Mouse (Mus musculus) ES-E14 (cell line): ENCODE measurements around the gene Tldc2. TPM values are rescaled to one million over a fixed set of nuclear protein-coding genes. Genes with fewer than 3 reads are reported as not detected.

Experiments used
- DNase-seq: peaks from one replicate; pipeline ENCODE4 v3.0.0-alpha.2; 2013; ENCODE audit warnings: low read depth, low spot score
- H3K27ac ChIP-seq: 2 replicates; pipeline ENCODE4 v1.5.1; 2012; ENCODE audit warnings: low read depth, mild to moderate bottlenecking, low read length, moderate library complexity, mixed read lengths; ENCODE audit not compliant: poor library complexity, insufficient read depth, severe bottlenecking
- H3K36me3 ChIP-seq: 2 replicates; pipeline ENCODE4 v1.6.1; 2012; ENCODE audit warnings: mild to moderate bottlenecking, low read length, moderate library complexity, mixed read lengths; ENCODE audit not compliant: control insufficient read depth, poor library complexity, insufficient read depth, severe bottlenecking
- H3K4me1 ChIP-seq, 2 experiments: fragments of 150-350 bp in 1 of 2; sonication (generic) in 1 of 2; 2 replicates each; pipeline ENCODE4 v1.6.1; 2012; ENCODE audit warnings: low read length in 2 of 2, mild to moderate bottlenecking in 1 of 2, mixed read lengths in 1 of 2; ENCODE audit not compliant: control insufficient read depth in 2 of 2, insufficient read depth in 2 of 2, poor library complexity in 1 of 2
- H3K4me3 ChIP-seq, 2 experiments: fragments of 150-350 bp in 1 of 2; sonication (generic) in 1 of 2; 2 replicates each; pipeline ENCODE4 v1.5.1; 2012; ENCODE audit warnings: low read length in 2 of 2, low read depth in 1 of 2, mild to moderate bottlenecking in 1 of 2, mixed read lengths in 1 of 2; ENCODE audit not compliant: insufficient read depth in 1 of 2, poor library complexity in 1 of 2, severe bottlenecking in 1 of 2
- H3K9ac ChIP-seq: 2 replicates; pipeline ENCODE4 v1.6.1; 2012; ENCODE audit warnings: low read depth, mild to moderate bottlenecking, low read length, mixed read lengths; ENCODE audit not compliant: poor library complexity, insufficient read depth, severe bottlenecking
- H3K9me3 ChIP-seq: fragments of 150-350 bp; sonication (generic); 2 replicates; pipeline ENCODE4 v1.6.1; 2012; ENCODE audit warnings: low read depth, mild to moderate bottlenecking, low read length; ENCODE audit not compliant: control insufficient read depth, insufficient read depth
- CHD2 ChIP-seq: IDR thresholded peaks from 2 replicates; pipeline ENCODE4 v1.6.1; 2014; ENCODE audit warnings: mild to moderate bottlenecking, low read depth, low read length, inconsistent platforms
- HCFC1 ChIP-seq: IDR thresholded peaks from 2 replicates; pipeline ENCODE4 v1.6.1; 2012; ENCODE audit warnings: low read length, inconsistent platforms, borderline replicate concordance; ENCODE audit not compliant: insufficient read depth
- MAFK ChIP-seq: IDR thresholded peaks from 2 replicates; pipeline ENCODE4 v1.6.1; 2014; ENCODE audit warnings: mild to moderate bottlenecking, low read depth, low read length, inconsistent platforms; ENCODE audit not compliant: insufficient read depth
- ZC3H11A ChIP-seq: IDR thresholded peaks from 2 replicates; pipeline ENCODE4 v1.6.1; 2012; ENCODE audit warnings: low read depth, mild to moderate bottlenecking, inconsistent platforms, low read length, borderline replicate concordance
- ZNF384 ChIP-seq: IDR thresholded peaks from 2 replicates; pipeline ENCODE4 v1.6.1; 2012; ENCODE audit warnings: low read depth, low read length, inconsistent platforms
- in situ Hi-C, 2 experiments: fragments of 600-800 bp; cut with MboI; formaldehyde crosslinking; loops; one replicate each; pipeline ENCODE4 v1.15.1; 2025; ENCODE audit warnings: low sequenced_read_pairs in 2 of 2, inconsistent platforms in 1 of 2; ENCODE audit not compliant: unreplicated experiment in 2 of 2
- total RNA-seq: library from RNA; depleted of rRNA; stranded (reverse); fragments of 300-350 nt; gene quantifications from 2 replicates; pipeline ENCODE4 v1.2.3, GENCODE M21; 2012

Tldc2 gene
- total RNA-seq, 1 experiment = not detected

GRCm38 (mm10) chr2:157048395-157049181 is 38.3 kb upstream of the Tldc2 start:
- in situ Hi-C loops = no loop called here

DNA sequence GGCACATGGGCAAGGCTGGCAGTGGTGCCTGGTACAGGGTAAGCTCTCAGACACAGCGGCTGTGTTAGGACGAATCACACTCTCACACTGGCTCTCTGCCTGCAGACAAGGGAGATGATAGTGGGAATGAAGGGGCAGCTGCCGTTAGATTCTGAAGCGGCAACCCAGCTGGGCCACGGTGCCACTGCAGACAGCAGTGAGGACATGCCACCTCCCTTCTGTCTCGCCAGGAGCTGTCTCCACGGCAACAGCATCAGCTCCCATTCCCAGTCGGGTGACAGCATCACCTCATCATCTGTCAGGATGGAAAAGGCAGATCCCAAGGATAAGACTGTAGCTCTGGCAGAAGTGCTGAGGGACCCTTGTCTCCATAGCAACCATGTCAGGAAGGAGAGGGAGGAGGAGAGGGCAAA is 37.0 kb upstream of the Tldc2 start:
- Histone ChIP-seq H3K27ac (no peak overlapping the region), H3K9me3 (no peaks in the 10 kb centered on the region), H3K36me3 (no peaks in the 10 kb centered on the region), H3K4me3 (no peak overlapping the region), H3K4me1 (peaks cover 0 to 18% of the 10 kb centered on the region in 2 experiments; a peak in 1 of 4 replicates), H3K9ac (no peak overlapping the region)
- no peak for DNase-seq
- no peak for TF ChIP-seq HCFC1
- in situ Hi-C loops = no loop called here

More at GRCm38 (mm10) chr2:157048395-157049181, 38.3 kb upstream of the Tldc2 start:
- Histone ChIP-seq H3K4me1 (peaks cover 0 to 10% of the 10 kb centered on the region in 2 experiments; a peak in 1 of 4 replicates), H3K4me3 (no peak overlapping the region), H3K9me3 (no peaks in the 10 kb centered on the region), H3K27ac (no peak overlapping the region), H3K36me3 (no peaks in the 10 kb centered on the region), H3K9ac (no peak overlapping the region)
- TF ChIP-seq HCFC1 (no peak), CHD2 (no peak), MAFK (no peak; the same call in 1 of the 2 replicates), ZC3H11A (no peak), ZNF384 (no peak)
- DNase-seq = no peak

GRCm38 (mm10) chr2:157052448-157052847 is 34.4 kb upstream of the Tldc2 start:
- no peak for DNase-seq
- Histone ChIP-seq H3K27ac (no peak overlapping the region), H3K9ac (no peak overlapping the region), H3K4me1 (peaks cover 1 to 27% of the 10 kb centered on the region in 2 experiments; a peak in 2 of 4 replicates), H3K4me3 (no peak overlapping the region), H3K36me3 (no peaks in the 10 kb centered on the region), H3K9me3 (no peaks in the 10 kb centered on the region)
- no peak for TF ChIP-seq ZNF384
- no peak for TF ChIP-seq CHD2
- no peak for TF ChIP-seq MAFK
- no peak for TF ChIP-seq ZC3H11A
- TF ChIP-seq HCFC1 = no peak
- in situ Hi-C loops = no loop called here

- H3K27ac ChIP-seq = no peak overlapping the region
- TF ChIP-seq ZC3H11A (no peak), HCFC1 (no peak), MAFK (no peak), CHD2 (no peak), ZNF384 (no peak)
- H3K36me3 ChIP-seq = no peaks in the 10 kb centered on the region
- in situ Hi-C loops = no loop called here
- peaks cover 2 to 30% of the 10 kb centered on the region in 2 experiments; a peak in 2 of 4 replicates for H3K4me1 ChIP-seq
- H3K9me3 ChIP-seq = no peaks in the 10 kb centered on the region
- no peak for DNase-seq
- no peak overlapping the region for H3K4me3 ChIP-seq
- no peak overlapping the region for H3K9ac ChIP-seq
Measured at GRCm38 (mm10) chr2:157053124-157053523, 33.7 kb upstream of the Tldc2 start.

DNA sequence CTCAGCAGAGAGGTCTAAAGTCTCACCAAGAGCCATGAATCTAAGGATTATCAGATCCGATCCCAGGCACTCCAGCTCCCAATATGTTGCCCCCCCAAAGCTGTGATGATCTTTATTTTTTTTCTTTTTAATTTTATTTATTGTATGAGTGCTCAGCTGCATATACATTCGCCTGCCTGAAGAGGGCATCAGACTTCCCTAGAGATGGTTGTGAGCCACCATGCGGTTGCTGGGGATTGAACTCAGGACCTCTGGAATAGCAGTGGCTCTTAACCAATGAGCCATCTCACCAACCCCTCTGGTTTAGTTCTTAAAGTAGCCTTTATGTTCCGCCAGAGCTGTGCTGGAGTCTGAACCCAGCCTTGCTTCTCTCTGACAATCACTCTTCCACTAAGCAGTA is 33.1 kb upstream of the Tldc2 start:
- TF ChIP-seq CHD2 = no peak
- no peak for TF ChIP-seq ZNF384
- no peak for TF ChIP-seq MAFK
- TF ChIP-seq ZC3H11A = no peak
- no peak for TF ChIP-seq HCFC1
- in situ Hi-C loops = no loop called here
- H3K36me3 ChIP-seq = no peaks in the 10 kb centered on the region
- peaks cover 2 to 32% of the 10 kb centered on the region in 2 experiments; a peak in 2 of 4 replicates for H3K4me1 ChIP-seq
- H3K9ac ChIP-seq = no peak overlapping the region
- no peak overlapping the region for H3K27ac ChIP-seq
- no peak overlapping the region for H3K4me3 ChIP-seq
- H3K9me3 ChIP-seq = no peaks in the 10 kb centered on the region
- DNase-seq = no peak
